Mouse (Mus musculus) thymus, adult 2 months (tissue): ENCODE results near the gene Scaf11. TPM values are rescaled to one million over a fixed set of nuclear protein-coding genes. Genes with fewer than 3 reads are reported as not detected.
"Not testable (repeated sequence)": the region's sequence is repeated elsewhere in the genome, so short reads cannot be mapped to it uniquely, and the experiment has no call there.

Experiments used
- DNase-seq: peaks from one replicate; pipeline ENCODE4 v3.0.0; 2021
- H3K27ac ChIP-seq: fragments of 200-500 bp; 2 replicates; pipeline ENCODE4 v1.5.1; 2012; ENCODE audit warnings: low read length, control low read depth; ENCODE audit not compliant: control insufficient read depth, insufficient read depth
- H3K27me3 ChIP-seq: fragments of 200-500 bp; 2 replicates; pipeline ENCODE4 v1.6.1; 2012; ENCODE audit warnings: mild to moderate bottlenecking, low read length, moderate library complexity, mixed read lengths; ENCODE audit not compliant: control insufficient read depth, insufficient read depth
- H3K36me3 ChIP-seq: fragments of 200-500 bp; 2 replicates; pipeline ENCODE4 v1.6.1; 2012; ENCODE audit warnings: mild to moderate bottlenecking, low read length, moderate library complexity; ENCODE audit not compliant: control insufficient read depth, insufficient read depth
- H3K4me1 ChIP-seq: fragments of 200-500 bp; replicated peaks from 2 replicates; pipeline ENCODE4 v1.6.1; 2012; ENCODE audit warnings: low read length; ENCODE audit not compliant: control insufficient read depth, insufficient read depth
- H3K4me3 ChIP-seq: fragments of 200-500 bp; 2 replicates; pipeline ENCODE4 v1.5.1; 2012; ENCODE audit warnings: mild to moderate bottlenecking, low read length, control low read depth, moderate library complexity; ENCODE audit not compliant: control insufficient read depth, insufficient read depth
- CTCF ChIP-seq: fragments of 200-500 bp; IDR thresholded peaks from 2 replicates; pipeline ENCODE4 v1.5.1; 2012; ENCODE audit warnings: mild to moderate bottlenecking, control low read depth, low read length, moderate library complexity, borderline replicate concordance; ENCODE audit not compliant: control insufficient read depth, poor library complexity, insufficient read depth; ENCODE audit errors: extremely low read depth
- POLR2A ChIP-seq: fragments of 200-500 bp; IDR thresholded peaks from 2 replicates; pipeline ENCODE4 v1.6.1; 2012; ENCODE audit warnings: mild to moderate bottlenecking, low read length, control low read depth, moderate library complexity; ENCODE audit not compliant: control insufficient read depth, poor library complexity, insufficient read depth; ENCODE audit errors: extremely low read depth
- WGBS: fragments of 180-500 bp; shearing (Covaris S2); methylation state at CpG from one replicate; pipeline ENCODE4 v1.1.7; 2018; 5-methylcytosine and 5-hydroxymethylcytosine counted together
- polyA plus RNA-seq: library from polyadenylated mRNA; depleted of rRNA; stranded (reverse); fragments of >200 nt; gene quantifications from 2 replicates; pipeline ENCODE4 v1.2.3, GENCODE M21; 2012; rRNA removed

Gene Scaf11
- polyA plus RNA-seq, result 32.4 and 38.3 TPM in 2 replicates

- Histone ChIP-seq H3K4me3 (peak within 1 kb of the TSS; percentile 94), H3K27me3 (no peaks in the 10 kb centered on the region), H3K36me3 (no peaks in the 10 kb centered on the region), H3K4me1 (peaks cover 3% of the 10 kb centered on the region; the same call in 1 of the 2 replicates), H3K27ac (peak within 1 kb of the TSS; percentile 50)
- under 1% methylated on average over 96 of the region's 96 CpGs for WGBS
- TF ChIP-seq CTCF (peak; percentile 85), POLR2A (peak; percentile 40; the same call in 1 of the 2 replicates)
- peak; percentile 93 for DNase-seq
These were observed at the start of gene Scaf11 for GRCm38 (mm10) chr15:96460730-96461540. Gene Scaf11, minus strand, starts transcription at chr15:96460843.

GRCm38 (mm10) chr15:96507097-96507840 is 46.6 kb upstream of the Scaf11 start:
- Histone ChIP-seq H3K27ac (no peak overlapping the region), H3K4me1 (no peaks in the 10 kb centered on the region), H3K36me3 (no peaks in the 10 kb centered on the region), H3K27me3 (no peaks in the 10 kb centered on the region), H3K4me3 (no peak overlapping the region)
- TF ChIP-seq POLR2A, result no peak
- no peak for TF ChIP-seq CTCF
- peak; percentile 59 for DNase-seq
- WGBS, result 45% methylated on average over 18 of the region's 18 CpGs

DNA sequence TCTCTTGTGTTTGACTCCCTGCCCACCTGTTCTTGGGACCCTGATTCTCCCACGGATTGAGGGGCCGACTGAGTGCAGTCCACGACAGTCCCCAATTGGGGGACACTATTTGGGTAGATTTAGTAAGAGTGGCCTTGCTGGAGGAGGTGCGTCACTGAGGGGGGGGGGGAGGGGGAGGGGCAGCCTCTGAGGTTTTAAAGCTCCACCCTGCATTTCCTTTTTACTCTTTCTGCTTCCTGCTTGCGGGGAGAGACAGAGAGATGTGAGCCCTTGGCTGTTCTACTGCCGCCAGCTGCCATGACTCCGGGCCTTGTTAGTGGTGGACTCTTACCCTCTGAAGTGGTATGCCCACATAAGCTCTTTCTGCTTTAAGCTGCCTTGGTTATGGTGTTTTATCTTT is 37.0 kb upstream of the Scaf11 start:
- no peak overlapping the region for H3K27ac ChIP-seq
- TF ChIP-seq CTCF (no peak), POLR2A (no peak)
- whole genome bisulfite sequencing, result 48% methylated on average over 7 of the region's 7 CpGs
- H3K4me3 ChIP-seq, result no peak overlapping the region
- no peaks in the 10 kb centered on the region for H3K27me3 ChIP-seq
- peaks cover 5% of the 10 kb centered on the region for H3K4me1 ChIP-seq
- H3K36me3 ChIP-seq, result no peaks in the 10 kb centered on the region
- DNase-seq, result peak; percentile 53

DNA sequence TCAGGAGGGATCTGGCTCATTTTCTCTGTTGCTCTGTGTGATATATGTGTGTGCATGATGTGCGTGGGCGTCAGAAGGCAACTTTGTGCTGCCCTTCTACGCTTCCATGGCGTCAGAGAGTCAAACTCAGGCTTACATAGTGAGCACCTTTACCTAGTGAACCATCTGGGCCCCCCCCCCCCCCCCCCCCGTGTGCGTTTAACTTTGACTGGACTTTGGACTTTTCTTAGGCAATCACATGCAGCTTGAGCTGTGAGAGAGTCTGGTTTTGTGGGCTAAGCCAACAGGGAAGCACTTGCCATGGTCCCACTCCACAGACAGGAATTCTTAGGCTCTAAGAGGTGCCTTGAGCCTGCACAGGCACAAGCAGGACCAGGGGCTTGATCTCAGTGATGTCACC is 33.6 kb upstream of the Scaf11 start:
- no peak for DNase-seq
- peaks cover 5% of the 10 kb centered on the region for H3K4me1 ChIP-seq
- no peaks in the 10 kb centered on the region for H3K27me3 ChIP-seq
- whole genome bisulfite sequencing, result 88% methylated on average over 6 of the region's 6 CpGs
- TF ChIP-seq POLR2A, result no peak
- no peak for TF ChIP-seq CTCF
- no peak overlapping the region for H3K27ac ChIP-seq
- no peaks in the 10 kb centered on the region for H3K36me3 ChIP-seq
- H3K4me3 ChIP-seq, result no peak overlapping the region

DNA sequence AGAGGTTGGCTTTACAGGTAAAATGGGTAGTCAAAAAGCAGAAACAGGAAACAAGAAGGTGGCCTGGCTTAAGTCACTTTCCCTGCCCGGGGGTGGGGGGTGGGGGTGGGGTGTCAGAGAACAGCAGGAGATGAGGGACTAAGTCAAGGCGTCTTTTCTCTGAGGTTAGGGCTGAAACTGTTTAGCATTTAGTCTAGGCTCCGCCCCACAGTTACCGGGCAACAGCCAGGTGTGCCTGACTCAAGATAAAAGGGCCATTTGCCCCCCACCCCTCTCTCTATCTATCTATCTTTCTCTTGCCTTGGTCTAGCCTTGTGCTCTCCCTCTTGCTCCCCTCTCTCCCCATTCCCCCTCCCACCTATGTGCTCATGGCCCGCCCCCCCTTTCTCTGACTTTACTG is 32.9 kb upstream of the Scaf11 start:
- no peak overlapping the region for H3K27ac ChIP-seq
- H3K36me3 ChIP-seq, result no peaks in the 10 kb centered on the region
- no peak for DNase-seq
- 76% methylated on average over 5 of the region's 5 CpGs for WGBS
- peaks cover 5% of the 10 kb centered on the region for H3K4me1 ChIP-seq
- H3K4me3 ChIP-seq, result no peak overlapping the region
- TF ChIP-seq POLR2A, result no peak
- no peak for TF ChIP-seq CTCF
- no peaks in the 10 kb centered on the region for H3K27me3 ChIP-seq

GRCm38 (mm10) chr15:96492919-96493318 is 32.3 kb upstream of the Scaf11 start:
- DNase-seq, H3K4me3 ChIP-seq, H3K27me3 ChIP-seq, H3K36me3 ChIP-seq, H3K27ac ChIP-seq, H3K4me1 ChIP-seq: not testable (repeated sequence)
- WGBS, result 93% methylated on average over 4 of the region's 4 CpGs

DNA sequence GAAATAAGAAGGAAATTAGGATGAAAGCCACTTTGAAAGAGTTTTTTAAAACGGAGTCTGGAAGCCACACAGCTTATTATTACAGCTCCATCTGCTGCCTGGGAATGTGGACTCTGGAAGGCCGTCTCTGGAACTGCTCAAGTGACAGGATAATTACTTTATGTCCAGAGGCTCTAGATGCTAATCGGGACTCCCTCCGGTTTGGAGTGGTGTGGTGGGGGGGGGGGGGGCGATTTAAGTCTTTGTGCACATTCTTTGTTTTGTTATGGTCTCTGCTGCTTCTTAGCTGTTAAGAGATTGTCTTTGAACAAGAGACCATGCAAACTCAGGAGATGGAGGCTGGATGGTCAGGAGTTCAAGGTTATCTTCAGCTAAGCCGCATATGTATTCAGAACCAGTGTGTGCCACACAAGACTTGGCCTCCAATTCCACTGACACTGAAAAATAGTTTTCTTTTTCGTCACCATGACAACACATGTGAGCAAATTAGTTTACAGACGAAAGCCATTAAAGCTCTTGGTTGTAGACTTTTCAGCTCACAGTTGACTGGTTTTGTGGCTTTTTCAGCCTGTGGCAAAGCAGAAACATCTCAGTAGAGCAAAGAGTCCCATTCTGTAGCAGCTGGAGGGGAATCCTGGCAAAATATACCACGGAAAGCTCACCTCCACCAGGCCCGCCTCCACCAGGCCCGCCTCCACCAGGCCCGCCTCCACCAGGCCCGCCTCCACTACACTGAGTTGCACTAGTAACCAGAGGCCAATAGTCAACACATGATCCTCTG is 31.4 kb upstream of the Scaf11 start:
- WGBS, result 76% methylated on average over 12 of the region's 13 CpGs
- Histone ChIP-seq H3K4me1 (no peaks in the 10 kb centered on the region), H3K27me3 (no peaks in the 10 kb centered on the region), H3K4me3 (no peak overlapping the region), H3K36me3 (no peaks in the 10 kb centered on the region), H3K27ac (no peak overlapping the region)
- no peak for DNase-seq
- no peak for TF ChIP-seq POLR2A
- no peak for TF ChIP-seq CTCF
